Mouse (Mus musculus) effector memory CD4-positive, alpha-beta T cell, adult 5 months (primary cell): ENCODE results near the gene Fabp7. TPM values are rescaled to one million over a fixed set of nuclear protein-coding genes. Genes with fewer than 3 reads are reported as not detected.

Source experiments
- polyA plus RNA-seq: library from polyadenylated mRNA; unstranded; fragments of 100-300 nt; shearing (Covaris generic); gene quantifications from one replicate; pipeline ENCODE4 v1.2.1, GENCODE M21; 2017

Fabp7 gene
- polyA plus RNA-seq = not detected

DNA sequence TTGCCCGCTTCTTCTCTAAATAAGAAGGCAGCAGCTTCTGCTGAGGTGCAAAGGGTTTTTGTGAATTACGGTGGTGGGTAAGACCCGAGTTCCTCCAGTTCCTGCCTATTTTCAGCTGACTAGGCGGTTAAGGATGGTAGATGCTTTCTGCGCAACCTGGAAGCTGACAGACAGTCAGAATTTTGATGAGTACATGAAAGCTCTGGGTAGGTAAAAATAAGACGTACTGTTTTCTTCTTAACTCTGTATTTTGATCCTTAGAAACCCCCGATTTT, at the start of gene Fabp7:
Gene Fabp7, plus strand, starts transcription at position 6 of the 275 bp plus-strand sequence.

DNA sequence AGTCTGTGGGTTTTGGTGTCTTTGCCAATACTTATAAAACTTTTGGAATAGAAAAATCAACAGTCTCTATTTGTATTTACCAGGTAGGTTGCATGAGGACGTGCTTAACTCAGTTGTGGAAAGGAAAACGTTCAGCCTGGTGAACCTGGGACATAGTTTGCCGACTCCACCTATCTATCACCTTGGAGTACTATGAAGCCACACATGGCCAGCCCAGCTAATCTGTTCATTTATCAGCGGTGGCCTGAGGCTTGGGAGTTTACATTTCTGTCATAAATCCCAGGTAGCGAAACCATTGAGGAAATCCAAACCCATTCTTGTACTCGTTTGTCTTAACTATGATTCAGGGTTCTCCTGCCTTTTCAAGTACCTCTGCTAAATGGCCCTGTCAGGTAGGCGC, 9.3 kb downstream of the Fabp7 start, which contains the start of gene Smpdl3a:
Gene Smpdl3a, plus strand, starts transcription at position 318 of the 400 bp plus-strand sequence.

Other genes with a start within 250 kb of the Fabp7 start
- 0.47 TPM for gene Pkib, start 152.9 kb upstream of the Fabp7 start, polyA plus RNA-seq
- 140 TPM for gene Smpdl3a, start 9.5 kb downstream of the Fabp7 start, polyA plus RNA-seq